Comparison of ENCODE assay signal across 29 mouse cellular contexts in the genomic region with DNA sequence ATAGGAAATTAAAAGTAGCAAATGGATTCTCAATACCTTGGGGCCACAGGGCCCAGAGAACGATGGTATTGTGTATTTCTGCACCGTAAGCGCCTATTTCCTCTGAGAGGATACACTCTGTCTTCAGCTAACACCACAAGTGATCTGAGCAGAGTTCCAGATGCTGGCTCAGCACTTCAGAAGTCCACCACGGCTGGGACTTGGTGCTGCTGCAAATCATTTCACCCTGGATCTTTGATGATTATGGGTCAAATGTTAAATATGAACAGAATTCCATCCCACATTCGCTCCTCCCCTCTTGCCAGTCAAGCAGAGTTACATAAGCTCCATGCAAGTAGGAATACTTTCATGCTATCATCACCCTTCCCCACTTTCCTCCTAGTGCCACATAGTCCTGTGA.
DNase-seq lines count a peak whose midpoint lies in the region; ATAC-seq and TF ChIP-seq lines count a peak whose summit lies in the region.
"Had no signal": no experiment of that assay in that cellular context is flagged by ENCODE, and none has a peak within 500 bp of the region (broad histone marks: within the 10 kb centered on the region; RNA-seq: fewer than 3 reads in every experiment).

No protein-coding gene starts in this region.

- H3K4me2 ChIP-seq in kidney, embryonic 14.5 days (replicated peaks; ENCODE audit: low read depth, low read length), result no peak overlapping the region
- no peak overlapping the region for H3K4me2 ChIP-seq in intestine, postnatal 0 days (replicated peaks; ENCODE audit: low read depth)
- H3K4me2 ChIP-seq: embryonic facial prominence, embryonic 13.5 days; forebrain, embryonic 12.5 days; forebrain, embryonic 15.5 days; heart, embryonic 13.5 days; hindbrain, embryonic 14.5 days had no signal

- no peak for TF ChIP-seq CTCF in lung, adult 2 months (IDR thresholded peaks at IDR 0.05; ENCODE audit: insufficient read depth, low read length)
- TF ChIP-seq CTCF in intestine, postnatal 0 days (IDR thresholded peaks at IDR 0.05; ENCODE audit: low read depth), result no peak

- no peaks in the 10 kb centered on the region for H3K9me3 ChIP-seq in kidney, embryonic 14.5 days (ENCODE audit: control insufficient read depth, low read length)
- 0 out of 2 replicates have a peak, but pooled peaks cover 5% of the 10 kb centered on the region for H3K9me3 ChIP-seq in intestine, postnatal 0 days (ENCODE audit: control insufficient read depth)
- H3K9me3 ChIP-seq: embryonic facial prominence, embryonic 10.5 days; embryonic facial prominence, embryonic 13.5 days; forebrain, embryonic 12.5 days; forebrain, embryonic 15.5 days; heart, embryonic 10.5 days had no signal

- H3K27me3 ChIP-seq in kidney, embryonic 14.5 days (ENCODE audit: control insufficient read depth, insufficient read depth, low read length), result no peaks in the 10 kb centered on the region
- no peaks in the 10 kb centered on the region for H3K27me3 ChIP-seq in intestine, postnatal 0 days (replicated peaks; ENCODE audit: control insufficient read depth, insufficient read depth, low read length)
- H3K27me3 ChIP-seq: embryonic facial prominence, embryonic 13.5 days; forebrain, embryonic 12.5 days; forebrain, embryonic 15.5 days; heart, embryonic 13.5 days had no signal

- ATAC-seq in kidney, embryonic 14.5 days (ENCODE audit: low FRiP score, low TSS enrichment), result no peak
- no peak for ATAC-seq in intestine, postnatal 0 days
- ATAC-seq: activated CD4-positive, CD25-positive, alpha-beta regulatory T cell, adult 4 months; forebrain, embryonic 15.5 days had no signal

- no peaks in the 10 kb centered on the region for H3K36me3 ChIP-seq in kidney, embryonic 14.5 days (ENCODE audit: control insufficient read depth, insufficient read depth, low read length)
- no peaks in the 10 kb centered on the region for H3K36me3 ChIP-seq in intestine, postnatal 0 days (ENCODE audit: control insufficient read depth, insufficient read depth)
- H3K36me3 ChIP-seq: embryonic facial prominence, embryonic 10.5 days; embryonic facial prominence, embryonic 13.5 days; forebrain, embryonic 12.5 days; forebrain, embryonic 15.5 days; heart, embryonic 10.5 days; heart, embryonic 13.5 days had no signal

- no peak overlapping the region for H3K27ac ChIP-seq in kidney, embryonic 14.5 days (ENCODE audit: low read depth, low read length)
- no peak overlapping the region for H3K27ac ChIP-seq in intestine, postnatal 0 days (ENCODE audit: low read depth, low read length)
- H3K27ac ChIP-seq: embryonic facial prominence, embryonic 10.5 days; embryonic facial prominence, embryonic 13.5 days; forebrain, embryonic 12.5 days; forebrain, embryonic 15.5 days; heart, embryonic 10.5 days; heart, embryonic 13.5 days; hindbrain, embryonic 14.5 days had no signal

- WGBS in kidney, embryonic 14.5 days, result 90% methylated on average over 5 of the region's 5 CpGs
- WGBS in lung, adult 2 months, result 65% methylated on average over 5 of the region's 5 CpGs
- WGBS in intestine, postnatal 0 days, result 82% methylated on average over 5 of the region's 5 CpGs

- peak; percentile 22 for DNase-seq in kidney, adult 11 months
- no peak for DNase-seq in kidney, postnatal 10 days
- peak; percentile 56 for DNase-seq in kidney, adult 9 months
- peak; percentile 15 for DNase-seq in lung, postnatal 10 days
- DNase-seq in lung, adult 2 months, result no peak
- no peak for DNase-seq in thymus, postnatal 25 days
- DNase-seq: adrenal gland, adult 8-10 months; adrenal gland, postnatal 25 days; B cell, adult 2 months; cerebellum, adult 11-12 months; cerebellum, adult 8-10 months; cerebellum, postnatal 10 days; cerebellum, postnatal 36 days; embryo, embryonic 11 days; gastrocnemius, postnatal 25 days; heart, adult 18-20 months; heart, postnatal 14 days; heart, postnatal 4 days had no signal

- TF ChIP-seq POLR2A in lung, adult 2 months (IDR thresholded peaks at IDR 0.05; ENCODE audit: borderline replicate concordance, extremely low read depth, low read depth, low read length), result no peak

- H3K4me1 ChIP-seq in kidney, embryonic 14.5 days (ENCODE audit: control insufficient read depth, insufficient read depth, low read length), result no peaks in the 10 kb centered on the region
- no peaks in the 10 kb centered on the region for H3K4me1 ChIP-seq in lung, adult 2 months (ENCODE audit: control insufficient read depth, insufficient read depth, low read length)
- H3K4me1 ChIP-seq in intestine, postnatal 0 days (replicated peaks; ENCODE audit: control insufficient read depth, insufficient read depth, low read length), result no peaks in the 10 kb centered on the region
- H3K4me1 ChIP-seq: embryonic facial prominence, embryonic 10.5 days; embryonic facial prominence, embryonic 13.5 days; forebrain, embryonic 12.5 days; forebrain, embryonic 15.5 days; heart, embryonic 10.5 days; heart, embryonic 13.5 days had no signal

- H3K9ac ChIP-seq in kidney, embryonic 14.5 days (ENCODE audit: low read depth, low read length), result no peak overlapping the region
- H3K9ac ChIP-seq in intestine, postnatal 0 days (ENCODE audit: low read depth, low read length), result no peak overlapping the region
- H3K9ac ChIP-seq: embryonic facial prominence, embryonic 13.5 days; forebrain, embryonic 12.5 days; forebrain, embryonic 15.5 days; heart, embryonic 13.5 days; hindbrain, embryonic 14.5 days had no signal

- H3K4me3 ChIP-seq in kidney, embryonic 14.5 days (ENCODE audit: low read length), result no peak overlapping the region
- no peak overlapping the region for H3K4me3 ChIP-seq in lung, adult 2 months (replicated peaks; ENCODE audit: extremely low read depth, low read depth, low read length)
- no peak overlapping the region for H3K4me3 ChIP-seq in intestine, postnatal 0 days (ENCODE audit: low read depth, low read length)
- H3K4me3 ChIP-seq: embryonic facial prominence, embryonic 10.5 days; embryonic facial prominence, embryonic 13.5 days; erythroblast, embryonic 14.5 days; forebrain, embryonic 12.5 days; forebrain, embryonic 15.5 days; heart, embryonic 10.5 days; heart, embryonic 13.5 days had no signal

Comparison
In these comparisons a context has a peak if more than half of its experiments do, and no peak if none do; other contexts are left out.
1. DNase-seq: peak in kidney, adult 11 months (single experiment), kidney, adult 9 months (single experiment) and lung, postnatal 10 days (single experiment); none in kidney, postnatal 10 days (single experiment), lung, adult 2 months (single experiment) and thymus, postnatal 25 days (single experiment).